In the genomic region with DNA sequence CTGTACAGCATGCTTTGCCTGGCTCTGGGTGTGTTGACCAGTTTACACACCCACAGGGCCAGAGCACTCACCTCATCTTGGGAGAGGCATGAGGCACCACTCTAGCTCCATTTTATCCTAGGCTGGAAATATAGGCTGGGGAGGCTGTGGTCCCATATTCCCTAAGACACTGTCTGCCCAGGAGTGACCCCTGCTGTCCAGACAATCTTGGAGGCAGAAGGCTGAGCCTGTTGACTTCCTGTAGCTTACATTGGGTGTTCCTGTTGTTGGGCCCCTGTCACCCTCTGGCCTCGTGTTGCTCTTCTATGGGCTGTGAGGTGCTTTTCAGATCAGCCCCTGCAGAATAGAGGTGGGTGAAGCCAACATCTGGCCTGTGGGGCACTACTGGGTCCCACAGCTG, we compare ENCODE assay signal across 13 mouse cellular contexts.
DNase-seq lines count a peak whose midpoint lies in the region; ATAC-seq lines count a peak whose summit lies in the region.
"Had no signal": no experiment of that assay in that cellular context is flagged by ENCODE, and none has a peak within 500 bp of the region (broad histone marks: within the 10 kb centered on the region; RNA-seq: fewer than 3 reads in every experiment).

No protein-coding gene starts in this region.

- H3K4me3 ChIP-seq in midbrain, embryonic 11.5 days (ENCODE audit: low read depth, low read length): no peak overlapping the region
- H3K4me3 ChIP-seq in midbrain, embryonic 16.5 days (ENCODE audit: low read depth, low read length): no peak overlapping the region
- H3K4me3 ChIP-seq: limb, embryonic 12.5 days; neural tube, embryonic 13.5 days had no signal

- H3K36me3 ChIP-seq in midbrain, embryonic 11.5 days (ENCODE audit: control insufficient read depth, insufficient read depth, low read length): no peaks in the 10 kb centered on the region
- H3K36me3 ChIP-seq in midbrain, embryonic 16.5 days (ENCODE audit: control insufficient read depth, insufficient read depth, low read length): no peaks in the 10 kb centered on the region
- H3K36me3 ChIP-seq: G1E; limb, embryonic 12.5 days; neural tube, embryonic 13.5 days had no signal

- peaks cover 7% of the 10 kb centered on the region for H3K4me1 ChIP-seq in midbrain, embryonic 11.5 days (ENCODE audit: control insufficient read depth, insufficient read depth, low read length)
- H3K4me1 ChIP-seq in midbrain, embryonic 16.5 days (ENCODE audit: control insufficient read depth, insufficient read depth, low read length): no peaks in the 10 kb centered on the region

- no peak overlapping the region for H3K4me2 ChIP-seq in midbrain, embryonic 11.5 days
- H3K4me2 ChIP-seq in midbrain, embryonic 16.5 days (ENCODE audit: low read length): no peak overlapping the region
- H3K4me2 ChIP-seq: limb, embryonic 12.5 days; neural tube, embryonic 13.5 days had no signal

- WGBS in midbrain, embryonic 11.5 days: 59% methylated on average over 1 of the region's 1 CpGs
- 45% methylated on average over 1 of the region's 1 CpGs for WGBS in midbrain, embryonic 16.5 days

- no peak for DNase-seq in midbrain, embryonic 11.5 days (ENCODE audit: low spot score, missing footprints)
- DNase-seq in heart, adult 18-20 months: peak; percentile 48 to 61
- DNase-seq in kidney, adult 18-20 months: peak; percentile 57
- DNase-seq in lung, postnatal 25 days (ENCODE audit: low spot score): peak; percentile 61
- no peak for DNase-seq in left cerebral cortex, adult 8-10 months (ENCODE audit: low spot score in 2 of 2)
- DNase-seq in spleen, postnatal 14 days (ENCODE audit: low spot score in 2 of 2): no peak
- DNase-seq: forebrain, postnatal 0 days; thymus, adult 2 months had no signal

- 0 out of 2 replicates have a peak, but pooled peaks have one; percentile 33 for ATAC-seq in midbrain, embryonic 11.5 days (ENCODE audit: low FRiP score)
- no peak for ATAC-seq in midbrain, embryonic 16.5 days
- ATAC-seq in granulocyte monocyte progenitor cell, adult 5-6 weeks (replicated peaks; ENCODE audit: poor library complexity, severe bottlenecking): no peak

- no peak overlapping the region for H3K27ac ChIP-seq in midbrain, embryonic 11.5 days (ENCODE audit: low read depth, low read length)
- H3K27ac ChIP-seq in midbrain, embryonic 16.5 days (ENCODE audit: low read length): no peak overlapping the region
- H3K27ac ChIP-seq: limb, embryonic 12.5 days; neural tube, embryonic 13.5 days had no signal

- no peaks in the 10 kb centered on the region for H3K9me3 ChIP-seq in midbrain, embryonic 11.5 days (ENCODE audit: control insufficient read depth, low read length)
- H3K9me3 ChIP-seq in midbrain, embryonic 16.5 days (replicated peaks; ENCODE audit: control insufficient read depth, low read length, poor library complexity, severe bottlenecking): no peaks in the 10 kb centered on the region
- H3K9me3 ChIP-seq: G1E; limb, embryonic 12.5 days; neural tube, embryonic 13.5 days had no signal

- no peak overlapping the region for H3K9ac ChIP-seq in midbrain, embryonic 11.5 days (ENCODE audit: low read length)
- H3K9ac ChIP-seq in midbrain, embryonic 16.5 days (ENCODE audit: low read depth, low read length): no peak overlapping the region
- H3K9ac ChIP-seq: forebrain, postnatal 0 days; limb, embryonic 12.5 days; neural tube, embryonic 13.5 days had no signal

- peaks cover 27% of the 10 kb centered on the region for H3K27me3 ChIP-seq in midbrain, embryonic 11.5 days (ENCODE audit: control insufficient read depth, insufficient read depth, low read length)
- peaks cover 6% of the 10 kb centered on the region for H3K27me3 ChIP-seq in midbrain, embryonic 16.5 days (ENCODE audit: control insufficient read depth, insufficient read depth, low read depth, low read length)

Comparison
In these comparisons a context has a peak if more than half of its experiments do, and no peak if none do; other contexts are left out.
1. DNase-seq: peak in heart, adult 18-20 months (2 of 2), kidney, adult 18-20 months (single experiment) and lung, postnatal 25 days (single experiment); none in midbrain, embryonic 11.5 days (single experiment), left cerebral cortex, adult 8-10 months (0 of 2) and spleen, postnatal 14 days (0 of 2).